8 mouse cellular contexts compared by ENCODE assay signal in the genomic region with DNA sequence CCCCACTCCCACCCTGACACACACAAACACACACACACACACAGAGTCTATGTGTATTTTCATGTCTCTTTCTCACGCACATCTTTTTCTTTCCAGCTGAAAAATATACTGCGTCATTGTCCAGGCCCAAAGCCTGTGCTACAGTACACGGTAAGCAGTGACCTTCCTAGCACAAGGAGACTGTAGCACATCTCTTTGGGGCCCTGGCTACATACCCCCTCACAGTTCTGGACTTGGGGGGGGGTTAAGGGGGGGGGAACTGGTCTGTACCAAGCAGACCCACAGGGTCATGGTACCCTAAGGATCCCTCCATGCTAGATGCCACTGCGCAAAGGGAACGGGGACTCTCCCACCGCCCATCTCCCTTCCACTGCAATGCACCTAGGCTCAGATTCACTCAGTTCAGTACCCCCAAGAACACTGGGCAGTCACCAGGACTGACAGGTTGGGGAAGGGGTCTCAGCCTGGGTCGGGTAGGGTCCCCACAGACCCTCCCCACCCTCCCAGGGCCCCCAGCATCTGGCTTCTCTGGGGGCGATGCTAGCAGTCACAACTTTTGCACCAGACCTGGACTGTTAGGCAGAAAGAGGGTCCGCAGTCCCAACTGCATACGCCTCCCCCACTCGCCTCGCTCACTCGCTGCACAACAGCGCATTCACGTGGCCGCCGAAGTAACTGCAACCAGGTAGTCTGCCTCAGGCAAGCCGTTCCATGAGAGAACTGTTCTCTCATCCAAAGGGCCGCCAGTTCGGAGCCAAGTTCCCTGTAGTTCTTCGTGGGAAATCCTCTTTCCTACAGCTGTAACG.
DNase-seq lines count a peak whose midpoint lies in the region; ATAC-seq and TF ChIP-seq lines count a peak whose summit lies in the region.

No protein-coding gene starts in this region.

- no peak overlapping the region for H3K4me3 ChIP-seq in intestine, embryonic 16.5 days (ENCODE audit: low read length)
- H3K4me3 ChIP-seq in midbrain, embryonic 12.5 days: no peak overlapping the region
- H3K4me3 ChIP-seq in spleen, adult 2 months (ENCODE audit: extremely low read depth, insufficient read depth, insufficient read length): no peak overlapping the region

- peak; percentile 97 for ATAC-seq in common myeloid progenitor, adult 5-6 weeks (replicated peaks; ENCODE audit: low read depth, poor library complexity, severe bottlenecking)
- peak; percentile 71 for ATAC-seq in intestine, embryonic 16.5 days
- ATAC-seq in midbrain, embryonic 12.5 days (ENCODE audit: low FRiP score, low read depth): peak; percentile 61
- ATAC-seq in erythroid progenitor cell, adult 5-6 weeks (replicated peaks; ENCODE audit: low FRiP score, poor library complexity, severe bottlenecking): no peak

- no peak for TF ChIP-seq POLR2A in spleen, adult 2 months (IDR thresholded peaks at IDR 0.05; ENCODE audit: low read depth, low read length)

- peak; percentile 82 for TF ChIP-seq CTCF in spleen, adult 2 months (IDR thresholded peaks at IDR 0.05; ENCODE audit: extremely low read depth, insufficient read depth, insufficient read length, insufficient replicate concordance)

- no peaks in the 10 kb centered on the region for H3K9me3 ChIP-seq in intestine, embryonic 16.5 days (ENCODE audit: control insufficient read depth, low read length)
- no peaks in the 10 kb centered on the region for H3K9me3 ChIP-seq in midbrain, embryonic 12.5 days

- no peaks in the 10 kb centered on the region for H3K27me3 ChIP-seq in intestine, embryonic 16.5 days (replicated peaks; ENCODE audit: control insufficient read depth, insufficient read depth, low read length)
- no peaks in the 10 kb centered on the region for H3K27me3 ChIP-seq in midbrain, embryonic 12.5 days
- no peaks in the 10 kb centered on the region for H3K27me3 ChIP-seq in spleen, adult 2 months (ENCODE audit: control insufficient read depth, insufficient read depth, low read length)

- peak overlapping the region; percentile 33; the same call in 1 of the 2 replicates for H3K9ac ChIP-seq in intestine, embryonic 16.5 days (ENCODE audit: low read depth, low read length)
- H3K9ac ChIP-seq in midbrain, embryonic 12.5 days (replicated peaks): no peak overlapping the region

- peaks cover 20% of the 10 kb centered on the region for H3K4me1 ChIP-seq in intestine, embryonic 16.5 days (ENCODE audit: control insufficient read depth, insufficient read depth, low read length)
- peaks cover 18% of the 10 kb centered on the region for H3K4me1 ChIP-seq in midbrain, embryonic 12.5 days
- H3K4me1 ChIP-seq in spleen, adult 2 months (ENCODE audit: control insufficient read depth, insufficient read depth, insufficient read length): no peaks in the 10 kb centered on the region

- DNase-seq in WW6 (ENCODE audit: low read depth, low spot score): peak; percentile 48
- peak; percentile 48 for DNase-seq in gastrocnemius, postnatal 25 days
- peak; percentile 64 to 69 for DNase-seq in left cerebral cortex, postnatal 25 days (ENCODE audit: low spot score in 2 of 2)
- peak in 1 of 2 experiments; percentile 61 for DNase-seq in spleen, adult 2 months (ENCODE audit: low read depth in 1 of 2, low spot score in 2 of 2)

- H3K36me3 ChIP-seq in intestine, embryonic 16.5 days (ENCODE audit: control insufficient read depth, insufficient read depth, low read length): no peaks in the 10 kb centered on the region
- H3K36me3 ChIP-seq in midbrain, embryonic 12.5 days: no peaks in the 10 kb centered on the region
- no peaks in the 10 kb centered on the region for H3K36me3 ChIP-seq in spleen, adult 2 months (ENCODE audit: control insufficient read depth, insufficient read depth, low read length)

- intact Hi-C loops in left cerebral cortex, postnatal 25 days (cut with DNase I): loop anchor here (1.0 to 5.0 kb wide), 2 partner anchors 359 to 539 kb away; no protein-coding TSS in a partner anchor

- H3K4me2 ChIP-seq in intestine, embryonic 16.5 days (ENCODE audit: low read depth, low read length): no peak overlapping the region
- H3K4me2 ChIP-seq in midbrain, embryonic 12.5 days (replicated peaks): 0 out of 2 replicates have a peak overlapping the region, but pooled peaks have one; percentile 15

- H3K27ac ChIP-seq in intestine, embryonic 16.5 days (ENCODE audit: low read length): peak overlapping the region; percentile 65
- peak overlapping the region; percentile 20 for H3K27ac ChIP-seq in midbrain, embryonic 12.5 days (replicated peaks)
- H3K27ac ChIP-seq in spleen, adult 2 months (ENCODE audit: insufficient read depth, low read length): no peak overlapping the region

- WGBS in intestine, embryonic 16.5 days: 14% methylated on average over 22 of the region's 22 CpGs
- WGBS in midbrain, embryonic 12.5 days: 13% methylated on average over 19 of the region's 22 CpGs
- 28% methylated on average over 22 of the region's 22 CpGs for WGBS in spleen, adult 2 months
